Mouse (Mus musculus): Measurements from ENCODE around the gene Kdsr.

GRCm38 (mm10) chr1:106690887-106691286 lies 68.6 kb downstream of the Kdsr start:
- no peak for TF ChIP-seq CTCF (IDR thresholded peaks at IDR 0.05; ENCODE audit: low read depth, low read length)
- TF ChIP-seq EP300 (IDR thresholded peaks at IDR 0.05; ENCODE audit: insufficient read depth, low read depth, low read length), result no peak
- TF ChIP-seq POLR2A (IDR thresholded peaks at IDR 0.05; ENCODE audit: insufficient read depth, low read length), result no peak

All from ES-Bruce4 (cell line).